Mouse (Mus musculus) lung, postnatal 0 days (tissue): Measurements from ENCODE around the gene Gm4303. TPM values are rescaled to one million over a fixed set of nuclear protein-coding genes. Genes with fewer than 3 reads are reported as not detected.

Experiments
- polyA plus RNA-seq: library from polyadenylated mRNA; unstranded; fragments of >200 nt; fragmentation: Nextera tagmentation; extraction: Ambion mirVana; gene quantifications from 2 replicates; pipeline ENCODE4 v1.2.1, GENCODE M21; 2015

Gm4303 gene
- polyA plus RNA-seq, 1 experiment from 2014 or later, result not detected

Other genes starting within 250 kb of the Gm4303 start
- not detected in 2 replicates for gene Gm4301, start 10.3 kb upstream of the Gm4303 start, polyA plus RNA-seq
- gene Gm4302, start 5.1 kb upstream of the Gm4303 start, polyA plus RNA-seq, result not detected in 2 replicates
- not detected in 2 replicates for gene Gm4305, start 5.1 kb downstream of the Gm4303 start, polyA plus RNA-seq
- gene Gm4307, start 15.4 kb downstream of the Gm4303 start, polyA plus RNA-seq, result not detected in 2 replicates
- not detected in 2 replicates for gene Gm4312, start 36.6 kb downstream of the Gm4303 start, polyA plus RNA-seq
- gene Tmtc3, start 141.4 kb downstream of the Gm4303 start, polyA plus RNA-seq, result 9.6 and 10.7 TPM in 2 replicates
- gene Cep290, start 141.6 kb downstream of the Gm4303 start, polyA plus RNA-seq, result 3.1 and 4.3 TPM in 2 replicates
- gene 4930430F08Rik, start 244.5 kb downstream of the Gm4303 start, polyA plus RNA-seq, result 4.0 and 5.4 TPM in 2 replicates
- gene 1700017N19Rik, start 244.5 kb downstream of the Gm4303 start, polyA plus RNA-seq, result not detected in 2 replicates